Mouse (Mus musculus): ENCODE results near the gene Ak8.

GRCm38 (mm10) chr2:28746682-28747332 lies 46.8 kb downstream of the Ak8 start:
- TF ChIP-seq CTCF (IDR thresholded peaks at IDR 0.05; ENCODE audit: extremely low read depth, insufficient read length, insufficient replicate concordance, low read depth, low read length): no peak
- no peak for TF ChIP-seq POLR2A (IDR thresholded peaks at IDR 0.05; ENCODE audit: low read depth, low read length)

Measured in small intestine, adult 2 months (tissue).